Mouse (Mus musculus): ENCODE measurements around the gene 4933430I17Rik.
"Not testable (repeated sequence)": the region's sequence is repeated elsewhere in the genome, so short reads cannot be mapped to it uniquely, and the experiment has no call there.

The 4933430I17Rik gene
- long read RNA-seq, experiment 1 = 0 reads
- long read RNA-seq, experiment 2 = 0 reads

GRCm38 (mm10) chr4:62524651-62525488 lies at the start of gene 4933430I17Rik, which contains the start of gene Pole3:
TSS of gene 4933430I17Rik (plus strand) at chr4:62525369.
TSS of gene Pole3 (minus strand) at chr4:62525068.
- intact Hi-C loops (cut with DNase I) = loop anchor here (5.0 kb wide), 1 partner anchor 113 kb away; no protein-coding TSS in a partner anchor

- intact Hi-C loops (cut with DNase I) = no loop called here
These were observed 49.4 kb upstream of the 4933430I17Rik start for GRCm38 (mm10) chr4:62475793-62476192.

GRCm38 (mm10) chr4:62477542-62478244 lies 47.5 kb upstream of the 4933430I17Rik start:
- intact Hi-C loops (cut with DNase I) = no loop called here

GRCm38 (mm10) chr4:62479593-62479936 lies 45.6 kb upstream of the 4933430I17Rik start:
- intact Hi-C loops (cut with DNase I) = not testable (repeated sequence)

GRCm38 (mm10) chr4:62479937-62480708 lies 45.0 kb upstream of the 4933430I17Rik start, which contains the start of gene Bspry:
TSS of gene Bspry (plus strand) at chr4:62480053.
- intact Hi-C loops (cut with DNase I) = no loop called here

GRCm38 (mm10) chr4:62480709-62481605 lies 44.2 kb upstream of the 4933430I17Rik start:
- intact Hi-C loops (cut with DNase I) = no loop called here

GRCm38 (mm10) chr4:62484928-62485327 lies 40.2 kb upstream of the 4933430I17Rik start:
- intact Hi-C loops (cut with DNase I) = no loop called here

- intact Hi-C loops (cut with DNase I) = no loop called here
These were observed 39.6 kb upstream of the 4933430I17Rik start for GRCm38 (mm10) chr4:62485450-62486161.

- intact Hi-C loops (cut with DNase I) = no loop called here
These were observed 38.9 kb upstream of the 4933430I17Rik start for GRCm38 (mm10) chr4:62486162-62486696.

GRCm38 (mm10) chr4:62487172-62487571 lies 38.0 kb upstream of the 4933430I17Rik start:
- intact Hi-C loops (cut with DNase I) = no loop called here

GRCm38 (mm10) chr4:62487914-62488313 lies 37.3 kb upstream of the 4933430I17Rik start:
- intact Hi-C loops (cut with DNase I) = no loop called here

- intact Hi-C loops (cut with DNase I) = no loop called here
These were observed 32.5 kb upstream of the 4933430I17Rik start for GRCm38 (mm10) chr4:62492682-62493081.

- intact Hi-C loops (cut with DNase I) = no loop called here
These were observed 30.9 kb upstream of the 4933430I17Rik start for GRCm38 (mm10) chr4:62494230-62494629.

GRCm38 (mm10) chr4:62495946-62496345 lies 29.2 kb upstream of the 4933430I17Rik start:
- intact Hi-C loops (cut with DNase I) = no loop called here

- intact Hi-C loops (cut with DNase I) = no loop called here
These were observed 28.4 kb upstream of the 4933430I17Rik start for GRCm38 (mm10) chr4:62496815-62497214.

- intact Hi-C loops (cut with DNase I) = no loop called here
These were observed 24.4 kb upstream of the 4933430I17Rik start for GRCm38 (mm10) chr4:62500799-62501198.

GRCm38 (mm10) chr4:62501534-62501933 lies 23.6 kb upstream of the 4933430I17Rik start:
- intact Hi-C loops (cut with DNase I) = no loop called here

- intact Hi-C loops (cut with DNase I) = no loop called here
These were observed 23.0 kb upstream of the 4933430I17Rik start for GRCm38 (mm10) chr4:62501964-62502732.

GRCm38 (mm10) chr4:62502969-62503368 lies 22.2 kb upstream of the 4933430I17Rik start:
- intact Hi-C loops (cut with DNase I) = no loop called here
